Mouse (Mus musculus): ENCODE measurements around the gene Ppan. TPM values are rescaled to one million over a fixed set of nuclear protein-coding genes. Genes with fewer than 3 reads are reported as not detected.

Gene Ppan
- 0.40 TPM for polyA plus RNA-seq (2014; fragmentation: Illumina TruSeq; extraction: RNeasy Lipid Tissue Mini Kit (QIAGEN cat#74804))

DNA sequence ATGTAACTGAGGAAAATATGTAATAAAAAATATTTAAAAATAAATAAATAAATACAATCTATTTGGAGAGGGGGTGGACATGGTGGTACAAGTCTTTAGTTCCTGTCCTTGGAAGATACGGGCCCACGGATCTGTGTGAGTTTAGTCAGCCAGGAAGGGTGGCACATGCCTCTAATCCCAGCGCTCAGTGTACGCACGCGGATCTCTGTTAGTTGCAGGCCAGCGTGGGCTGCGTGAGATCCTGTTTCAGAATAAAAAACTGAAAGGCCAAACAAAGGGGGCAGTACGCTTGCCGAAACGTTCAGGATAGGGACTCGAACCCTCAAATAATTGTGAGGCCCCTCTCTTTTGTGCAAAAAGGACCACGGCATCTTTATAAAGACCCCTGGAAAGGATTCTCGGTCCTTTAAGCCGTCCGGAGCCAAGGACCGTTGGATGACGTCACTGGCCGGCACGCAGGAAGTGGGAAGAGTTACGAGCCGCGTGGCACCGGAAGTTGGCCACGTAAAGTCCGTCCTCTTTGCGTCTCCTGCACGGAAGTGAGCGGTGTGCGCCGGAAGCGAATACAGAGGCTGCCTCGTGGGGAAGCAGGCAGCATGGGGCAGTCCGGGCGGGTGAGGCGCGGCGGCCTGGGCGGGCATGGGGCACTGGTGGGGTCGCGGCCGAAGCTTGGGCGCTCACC, at the start of gene Ppan:
TSS of gene Ppan (plus strand) at position 472 of the 682 bp plus-strand sequence.

DNA sequence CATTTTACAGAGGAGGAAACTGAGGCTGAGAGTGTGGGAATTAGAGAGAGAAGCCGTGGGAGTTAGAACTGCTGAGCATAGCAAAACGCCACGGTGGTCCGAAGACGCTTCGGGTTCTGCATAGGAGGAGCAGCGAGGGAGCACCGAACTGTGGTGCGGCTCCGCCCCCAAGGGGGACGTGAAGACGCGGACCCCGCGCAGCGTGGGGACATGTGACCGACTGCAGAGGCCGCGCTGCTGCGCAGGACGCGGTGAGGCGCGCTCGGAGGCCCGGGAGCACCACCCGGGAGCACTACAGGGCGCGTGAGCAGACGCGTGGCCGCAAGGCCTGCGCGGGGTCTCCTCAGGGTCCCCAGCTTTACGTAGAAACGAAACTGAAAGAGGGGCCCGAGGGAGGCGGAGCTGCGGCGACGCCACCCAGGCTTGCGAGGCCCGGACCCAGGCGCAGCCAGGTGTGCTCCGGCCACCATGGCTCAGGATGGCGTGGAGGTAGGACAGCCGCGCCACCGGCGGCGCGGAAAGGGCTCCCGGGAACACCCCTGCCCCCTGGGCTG, 19.4 kb upstream of the Ppan start, which contains the start of gene A230050P20Rik:
TSS of gene A230050P20Rik (plus strand) at position 195 of the 554 bp plus-strand sequence.

GRCm38 (mm10) chr9:20879097-20879792, 8.7 kb upstream of the Ppan start, which contains the start of gene Angptl6:
Gene Angptl6 (minus strand): TSS chr9:20879727.

DNA sequence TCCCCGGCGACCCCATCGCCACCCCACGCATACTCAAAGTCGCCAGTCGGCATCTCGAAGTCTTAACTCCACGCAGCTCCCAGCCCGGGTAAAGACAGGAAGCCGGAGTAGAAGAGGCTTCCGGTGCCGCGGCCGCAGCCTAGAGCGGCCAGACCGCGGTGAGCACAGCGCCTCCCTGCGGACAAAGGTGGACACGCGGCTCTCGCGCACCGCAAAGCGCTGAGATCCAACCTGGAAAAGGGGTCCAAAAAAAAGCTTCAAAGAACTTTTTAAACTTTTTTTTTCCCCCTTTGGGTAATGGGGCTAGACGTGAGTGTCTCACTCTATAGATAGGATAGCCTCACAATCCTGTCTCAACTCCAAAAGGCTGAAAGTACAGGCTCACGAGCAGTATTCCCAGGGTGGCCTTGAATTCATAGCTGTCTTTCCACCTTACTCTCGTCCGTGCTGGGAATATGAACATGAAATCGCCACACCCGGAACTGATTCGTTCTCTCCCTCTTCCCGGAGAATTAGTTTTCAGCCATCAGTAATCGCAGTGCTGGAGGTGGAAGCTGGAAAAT, 10.6 kb downstream of the Ppan start, which contains the start of gene Eif3g:
TSS of gene Eif3g (minus strand) at position 113 of the 563 bp plus-strand sequence.

Other genes starting within 250 kb of the Ppan start
- 22.2 TPM for gene Ubl5, start 245.3 kb upstream of the Ppan start, polyA plus RNA-seq (2014; fragmentation: Illumina TruSeq; extraction: RNeasy Lipid Tissue Mini Kit (QIAGEN cat#74804))
- 2.7 TPM for gene Fbxl12, start 243.4 kb upstream of the Ppan start, polyA plus RNA-seq (2014; fragmentation: Illumina TruSeq; extraction: RNeasy Lipid Tissue Mini Kit (QIAGEN cat#74804))
- 1.1 TPM for gene Pin1, start 236.1 kb upstream of the Ppan start, polyA plus RNA-seq (2014; fragmentation: Illumina TruSeq; extraction: RNeasy Lipid Tissue Mini Kit (QIAGEN cat#74804))
- gene Olfm2, start 141.8 kb upstream of the Ppan start, polyA plus RNA-seq (2014; fragmentation: Illumina TruSeq; extraction: RNeasy Lipid Tissue Mini Kit (QIAGEN cat#74804)): 5.7 TPM
- not detected for gene Col5a3, start 73.1 kb upstream of the Ppan start, polyA plus RNA-seq (2014; fragmentation: Illumina TruSeq; extraction: RNeasy Lipid Tissue Mini Kit (QIAGEN cat#74804))
- gene Rdh8, start 69.7 kb upstream of the Ppan start, polyA plus RNA-seq (2014; fragmentation: Illumina TruSeq; extraction: RNeasy Lipid Tissue Mini Kit (QIAGEN cat#74804)): not detected
- gene A230050P20Rik, start 19.5 kb upstream of the Ppan start, polyA plus RNA-seq (2014; fragmentation: Illumina TruSeq; extraction: RNeasy Lipid Tissue Mini Kit (QIAGEN cat#74804)): 2.5 TPM
- gene Angptl6, start 8.4 kb upstream of the Ppan start, polyA plus RNA-seq (2014; fragmentation: Illumina TruSeq; extraction: RNeasy Lipid Tissue Mini Kit (QIAGEN cat#74804)): not detected
- 23.3 TPM for gene Eif3g, start 10.4 kb downstream of the Ppan start, polyA plus RNA-seq (2014; fragmentation: Illumina TruSeq; extraction: RNeasy Lipid Tissue Mini Kit (QIAGEN cat#74804))
- 19.1 TPM for gene Dnmt1, start 71.7 kb downstream of the Ppan start, polyA plus RNA-seq (2014; fragmentation: Illumina TruSeq; extraction: RNeasy Lipid Tissue Mini Kit (QIAGEN cat#74804))
- gene S1pr2, start 88.6 kb downstream of the Ppan start, polyA plus RNA-seq (2014; fragmentation: Illumina TruSeq; extraction: RNeasy Lipid Tissue Mini Kit (QIAGEN cat#74804)): 1.7 TPM
- 0.63 TPM for gene Mrpl4, start 114.6 kb downstream of the Ppan start, polyA plus RNA-seq (2014; fragmentation: Illumina TruSeq; extraction: RNeasy Lipid Tissue Mini Kit (QIAGEN cat#74804))
- gene Icam1, start 127.8 kb downstream of the Ppan start, polyA plus RNA-seq (2014; fragmentation: Illumina TruSeq; extraction: RNeasy Lipid Tissue Mini Kit (QIAGEN cat#74804)): 4.0 TPM
- gene Icam4, start 141.2 kb downstream of the Ppan start, polyA plus RNA-seq (2014; fragmentation: Illumina TruSeq; extraction: RNeasy Lipid Tissue Mini Kit (QIAGEN cat#74804)): not detected
- gene Icam5, start 143.9 kb downstream of the Ppan start, polyA plus RNA-seq (2014; fragmentation: Illumina TruSeq; extraction: RNeasy Lipid Tissue Mini Kit (QIAGEN cat#74804)): not detected
- not detected for gene Zglp1, start 178.9 kb downstream of the Ppan start, polyA plus RNA-seq (2014; fragmentation: Illumina TruSeq; extraction: RNeasy Lipid Tissue Mini Kit (QIAGEN cat#74804))
- not detected for gene Gm49373, start 184.9 kb downstream of the Ppan start, polyA plus RNA-seq (2014; fragmentation: Illumina TruSeq; extraction: RNeasy Lipid Tissue Mini Kit (QIAGEN cat#74804))
- gene Fdx1l, start 185.4 kb downstream of the Ppan start, polyA plus RNA-seq (2014; fragmentation: Illumina TruSeq; extraction: RNeasy Lipid Tissue Mini Kit (QIAGEN cat#74804)): not detected
- 0.54 TPM for gene Gm38431, start 203.8 kb downstream of the Ppan start, polyA plus RNA-seq (2014; fragmentation: Illumina TruSeq; extraction: RNeasy Lipid Tissue Mini Kit (QIAGEN cat#74804))
- 16.4 TPM for gene Raver1, start 203.8 kb downstream of the Ppan start, polyA plus RNA-seq (2014; fragmentation: Illumina TruSeq; extraction: RNeasy Lipid Tissue Mini Kit (QIAGEN cat#74804))
- gene Tyk2, start 243.1 kb downstream of the Ppan start, polyA plus RNA-seq (2014; fragmentation: Illumina TruSeq; extraction: RNeasy Lipid Tissue Mini Kit (QIAGEN cat#74804)): 1.4 TPM